Comparison of ENCODE assay signal across 9 mouse cellular contexts in the genomic region with DNA sequence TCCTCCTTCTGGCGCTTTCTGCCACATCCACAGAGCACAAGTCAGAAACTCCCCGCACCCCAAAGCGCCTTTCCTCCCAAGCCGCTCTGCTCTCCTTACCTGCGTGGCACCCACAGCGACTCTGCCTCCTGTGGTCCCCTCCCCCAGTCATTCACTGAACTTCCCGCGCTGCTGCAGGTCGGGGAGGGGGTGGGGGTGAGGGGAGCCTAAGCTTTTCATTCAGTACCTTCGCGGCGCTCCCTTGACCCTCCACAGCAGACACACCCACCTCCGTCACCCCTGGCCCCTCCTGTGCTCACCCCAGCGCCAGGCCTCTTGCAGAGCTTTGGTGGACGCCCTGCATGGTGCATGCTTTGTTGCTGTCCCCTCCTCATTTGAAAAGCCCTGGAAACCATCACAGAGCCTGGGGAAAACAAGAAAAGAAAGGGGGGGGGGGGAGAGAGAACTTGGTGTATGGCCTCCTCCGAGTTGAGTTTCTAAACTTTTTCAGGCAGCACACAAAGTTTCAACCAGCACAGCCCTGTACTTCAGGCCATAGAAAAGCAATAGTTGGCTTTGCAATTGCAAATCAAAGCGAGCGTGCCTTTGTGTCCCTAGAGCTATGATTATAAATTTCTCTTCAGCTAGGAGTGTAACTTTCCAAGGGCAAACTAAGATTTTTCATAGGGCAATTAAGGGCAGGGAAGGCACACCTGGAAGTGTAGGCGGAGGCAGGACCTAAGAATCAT. TPM values are rescaled to one million over a fixed set of nuclear protein-coding genes. Genes with fewer than 3 reads are reported as not detected.
DNase-seq lines count a peak whose midpoint lies in the region; ATAC-seq and TF ChIP-seq lines count a peak whose summit lies in the region.
"Had no signal": no experiment of that assay in that cellular context is flagged by ENCODE, and none has a peak within 500 bp of the region (broad histone marks: within the 10 kb centered on the region; RNA-seq: fewer than 3 reads in every experiment).

A gene (minus strand): TSS at position 268 of the 728 bp plus-strand sequence.

- H3K27me3 ChIP-seq in E14TG2a.4 (ENCODE audit: insufficient read depth, low read length): peaks cover 19% of the 10 kb centered on the region
- H3K27me3 ChIP-seq in heart, postnatal 0 days (ENCODE audit: control insufficient read depth, insufficient read depth, low read length): no peaks in the 10 kb centered on the region
- no peaks in the 10 kb centered on the region for H3K27me3 ChIP-seq in limb, embryonic 14.5 days (ENCODE audit: control insufficient read depth, insufficient read depth, low read length)
- H3K27me3 ChIP-seq in stomach, embryonic 14.5 days (ENCODE audit: control insufficient read depth, insufficient read depth, low read length): no peaks in the 10 kb centered on the region
- H3K27me3 ChIP-seq: CH12.LX had no signal

- TF ChIP-seq EP300 in heart, postnatal 0 days (IDR thresholded peaks at IDR 0.05; ENCODE audit: low read depth): no peak

- no peak for TF ChIP-seq CTCF in E14TG2a.4 (conservative IDR thresholded peaks at IDR 0.05; ENCODE audit: low read length)
- no peak for TF ChIP-seq CTCF in heart, postnatal 0 days (IDR thresholded peaks at IDR 0.05; ENCODE audit: low read depth)

- peak; percentile 61 for DNase-seq in gastrocnemius, postnatal 14 days
- DNase-seq in gastrocnemius, adult 18-20 months (ENCODE audit: low spot score): no peak
- DNase-seq in embryo, embryonic 11 days: peak; percentile 75
- DNase-seq in heart, postnatal 0 days (ENCODE audit: low spot score): no peak
- peak; percentile 44 for DNase-seq in limb, embryonic 14.5 days (ENCODE audit: low spot score)
- DNase-seq in natural killer cell, adult 2 months (ENCODE audit: low spot score in 2 of 2): no peak

- intact Hi-C loops in gastrocnemius, postnatal 14 days (cut with DNase I; ENCODE audit: low total_unique reads): loop anchor here (5.0 to 10.0 kb wide), 2 partner anchors 199 to 289 kb away; no protein-coding TSS in a partner anchor

- peak within 1 kb of the TSS; percentile 81 for H3K4me2 ChIP-seq in heart, postnatal 0 days (ENCODE audit: low read depth, low read length)
- peak within 1 kb of the TSS; percentile 88 for H3K4me2 ChIP-seq in limb, embryonic 14.5 days (replicated peaks; ENCODE audit: low read depth, low read length, severe bottlenecking)
- H3K4me2 ChIP-seq in stomach, embryonic 14.5 days (replicated peaks; ENCODE audit: low read depth, low read length): peak within 1 kb of the TSS; percentile 86

- WGBS in heart, postnatal 0 days: 13% methylated on average over 18 of the region's 19 CpGs
- 3% methylated on average over 16 of the region's 19 CpGs for WGBS in limb, embryonic 14.5 days
- WGBS in stomach, embryonic 14.5 days: 9% methylated on average over 15 of the region's 19 CpGs

- peak within 1 kb of the TSS; percentile 49 for H3K27ac ChIP-seq in heart, postnatal 0 days (ENCODE audit: low read depth)
- peak within 1 kb of the TSS; percentile 95 for H3K27ac ChIP-seq in limb, embryonic 14.5 days (replicated peaks; ENCODE audit: low read depth, low read length)
- H3K27ac ChIP-seq in stomach, embryonic 14.5 days (ENCODE audit: low read length): peak within 1 kb of the TSS; percentile 85

- peak within 1 kb of the TSS; percentile 57 for H3K9ac ChIP-seq in heart, postnatal 0 days (replicated peaks; ENCODE audit: low read depth, low read length)
- H3K9ac ChIP-seq in limb, embryonic 14.5 days (ENCODE audit: low read depth, low read length, severe bottlenecking): peak within 1 kb of the TSS; percentile 95
- peak within 1 kb of the TSS; percentile 89 for H3K9ac ChIP-seq in stomach, embryonic 14.5 days (replicated peaks; ENCODE audit: low read depth, low read length)

- no peak for TF ChIP-seq POLR2A in limb, embryonic 14.5 days (IDR thresholded peaks at IDR 0.05; ENCODE audit: borderline replicate concordance, extremely low read depth, insufficient read depth, insufficient read length)

- H3K9me3 ChIP-seq in E14TG2a.4 (ENCODE audit: low read length): no peaks in the 10 kb centered on the region
- H3K9me3 ChIP-seq in heart, postnatal 0 days (replicated peaks; ENCODE audit: control insufficient read depth, low read length): no peaks in the 10 kb centered on the region
- H3K9me3 ChIP-seq in limb, embryonic 14.5 days (ENCODE audit: control insufficient read depth, low read length): no peaks in the 10 kb centered on the region
- no peaks in the 10 kb centered on the region for H3K9me3 ChIP-seq in stomach, embryonic 14.5 days (ENCODE audit: control insufficient read depth, low read depth, low read length)

- H3K36me3 ChIP-seq in E14TG2a.4 (ENCODE audit: insufficient read depth, low read length): no peaks in the 10 kb centered on the region
- H3K36me3 ChIP-seq in heart, postnatal 0 days (replicated peaks; ENCODE audit: control insufficient read depth, insufficient read depth, low read length): no peaks in the 10 kb centered on the region
- 0 out of 2 replicates have a peak, but pooled peaks cover 5% of the 10 kb centered on the region for H3K36me3 ChIP-seq in limb, embryonic 14.5 days (ENCODE audit: control insufficient read depth, insufficient read depth, low read length)
- no peaks in the 10 kb centered on the region for H3K36me3 ChIP-seq in stomach, embryonic 14.5 days (ENCODE audit: control insufficient read depth, insufficient read depth, low read length)

- peak; percentile 42 for ATAC-seq in heart, postnatal 0 days (ENCODE audit: insufficient read depth, low read depth)
- peak; percentile 49 for ATAC-seq in limb, embryonic 14.5 days (ENCODE audit: low FRiP score, low read depth)
- ATAC-seq in stomach, embryonic 14.5 days (ENCODE audit: insufficient number of reproducible peaks, insufficient read depth, low FRiP score, low read depth): peak; percentile 62

- peaks cover 22% of the 10 kb centered on the region for H3K4me1 ChIP-seq in E14TG2a.4 (replicated peaks; ENCODE audit: low read depth, low read length)
- H3K4me1 ChIP-seq in heart, postnatal 0 days (ENCODE audit: control insufficient read depth, insufficient read depth): peaks cover 5% of the 10 kb centered on the region; the same call in 1 of the 2 replicates
- H3K4me1 ChIP-seq in limb, embryonic 14.5 days (ENCODE audit: control insufficient read depth, insufficient read depth, low read length): peaks cover 26% of the 10 kb centered on the region
- peaks cover 27% of the 10 kb centered on the region for H3K4me1 ChIP-seq in stomach, embryonic 14.5 days (ENCODE audit: control insufficient read depth, insufficient read depth, low read length)

- peak within 1 kb of the TSS; percentile 86 for H3K4me3 ChIP-seq in E14TG2a.4 (replicated peaks; ENCODE audit: low read length)
- H3K4me3 ChIP-seq in heart, postnatal 0 days (ENCODE audit: low read depth, low read length): peak within 1 kb of the TSS; percentile 72
- peak within 1 kb of the TSS; percentile 82 for H3K4me3 ChIP-seq in limb, embryonic 14.5 days (replicated peaks; ENCODE audit: low read length)
- peak within 1 kb of the TSS; percentile 75 for H3K4me3 ChIP-seq in stomach, embryonic 14.5 days (ENCODE audit: low read depth, low read length)

RNA-seq across cellular contexts. Expression of the gene that starts here (rescaled TPM):
- 10 to 100 TPM; 20.2 to 27.2 TPM for total RNA-seq in gastrocnemius, postnatal 14 days (2021)
- total RNA-seq in gastrocnemius, adult 18-20 months (2021): 10 to 100 TPM in 1 of 2 experiments, 1 to 10 TPM in 1; 4.4 to 10.2 TPM
- 13.3 and 16.5 TPM in 2 replicates for total RNA-seq in heart, postnatal 0 days (2014; rRNA removed; ENCODE audit: low replicate concordance)
- polyA plus RNA-seq in heart, postnatal 0 days (2015; fragmentation: Nextera tagmentation; extraction: Ambion mirVana): 11.6 TPM in 2 replicates
- polyA plus RNA-seq in limb, embryonic 14.5 days (2012; rRNA removed): 90.8 and 114 TPM in 2 replicates
- polyA plus RNA-seq in limb, embryonic 14.5 days (2014; fragmentation: Nextera tagmentation; extraction: Ambion mirVana): 161 and 187 TPM in 2 replicates
- polyA plus RNA-seq in stomach, embryonic 14.5 days (2014; fragmentation: Nextera tagmentation; extraction: Ambion mirVana): 92.6 and 99.7 TPM in 2 replicates

Comparison
In these comparisons a context has a peak if more than half of its experiments do, and no peak if none do; other contexts are left out.
1. DNase-seq: peak in gastrocnemius, postnatal 14 days (single experiment), embryo, embryonic 11 days (single experiment) and limb, embryonic 14.5 days (single experiment); none in gastrocnemius, adult 18-20 months (single experiment), heart, postnatal 0 days (single experiment) and natural killer cell, adult 2 months (0 of 2).
2. Peak in every context shown above with its lines, with median percentiles within 50 percentile points of each other: H3K4me3 ChIP-seq, ATAC-seq, H3K27ac ChIP-seq, H3K4me2 ChIP-seq and H3K9ac ChIP-seq.